Mouse (Mus musculus): Measurements from ENCODE around the gene Ces1b. TPM values are rescaled to one million over a fixed set of nuclear protein-coding genes. Genes with fewer than 3 reads are reported as not detected.

Ces1b gene
- total and polyA plus RNA-seq, 2 experiments from 2014 or later = not detected

- Histone ChIP-seq H3K9me3 (ENCODE audit: low read length) (no peaks in the 10 kb centered on the region), H3K4me1 (ENCODE audit: insufficient read depth, low read length) (no peaks in the 10 kb centered on the region), H3K27ac (ENCODE audit: low read depth, low read length) (no peak within 1 kb of the TSS), H3K4me3 (ENCODE audit: low read depth, low read length) (no peak within 1 kb of the TSS), H3K4me2 (ENCODE audit: low read depth, low read length, poor library complexity, severe bottlenecking) (no peak within 1 kb of the TSS), H3K36me3 (ENCODE audit: insufficient read depth, low read length) (no peaks in the 10 kb centered on the region), H3K9ac (replicated peaks; ENCODE audit: low read length, poor library complexity, severe bottlenecking) (no peak within 1 kb of the TSS), H3K27me3 (ENCODE audit: insufficient read depth, low read length) (no peaks in the 10 kb centered on the region)
- no peak for TF ChIP-seq CTCF (IDR thresholded peaks at IDR 0.05)
- no peak for DNase-seq (ENCODE audit: low spot score)
- WGBS = 91% methylated on average over 3 of the region's 3 CpGs
- no peak for ATAC-seq (ENCODE audit: low FRiP score)
Observed at GRCm38 (mm10) chr8:93048092-93048491, 31.7 kb downstream of the Ces1b start, which contains the start of gene Ces1a. Ces1a (minus strand) TSS chr8:93048192.

- no peak overlapping the region for H3K27ac ChIP-seq (ENCODE audit: low read depth, low read length)
- no peaks in the 10 kb centered on the region for H3K4me1 ChIP-seq (ENCODE audit: insufficient read depth, low read length)
- WGBS = 14% methylated on average over 1 of the region's 1 CpGs
- DNase-seq (ENCODE audit: low spot score) (no peak), ATAC-seq (ENCODE audit: low FRiP score) (no peak)
- no peaks in the 10 kb centered on the region for H3K27me3 ChIP-seq (ENCODE audit: insufficient read depth, low read length)
- H3K4me3 ChIP-seq (ENCODE audit: low read depth, low read length) = no peak overlapping the region
- H3K9me3 ChIP-seq (ENCODE audit: low read length) = no peaks in the 10 kb centered on the region
- H3K9ac ChIP-seq (replicated peaks; ENCODE audit: low read length, poor library complexity, severe bottlenecking) = no peak overlapping the region
- no peak for TF ChIP-seq CTCF (IDR thresholded peaks at IDR 0.05)
- H3K36me3 ChIP-seq (ENCODE audit: insufficient read depth, low read length) = no peaks in the 10 kb centered on the region
- H3K4me2 ChIP-seq (ENCODE audit: low read depth, low read length, poor library complexity, severe bottlenecking) = no peak overlapping the region
Observed at GRCm38 (mm10) chr8:93043083-93043482, 36.7 kb downstream of the Ces1b start.

GRCm38 (mm10) chr8:93040776-93041567, 38.8 kb downstream of the Ces1b start:
- Histone ChIP-seq H3K4me1 (ENCODE audit: insufficient read depth, low read length) (no peaks in the 10 kb centered on the region), H3K27ac (ENCODE audit: low read depth, low read length) (no peak overlapping the region), H3K27me3 (ENCODE audit: insufficient read depth, low read length) (no peaks in the 10 kb centered on the region), H3K9ac (replicated peaks; ENCODE audit: low read length, poor library complexity, severe bottlenecking) (no peak overlapping the region), H3K9me3 (ENCODE audit: low read length) (no peaks in the 10 kb centered on the region), H3K36me3 (ENCODE audit: insufficient read depth, low read length) (no peaks in the 10 kb centered on the region), H3K4me2 (ENCODE audit: low read depth, low read length, poor library complexity, severe bottlenecking) (no peak overlapping the region), H3K4me3 (ENCODE audit: low read depth, low read length) (no peak overlapping the region)
- TF ChIP-seq CTCF (IDR thresholded peaks at IDR 0.05) = no peak
- ATAC-seq (ENCODE audit: low FRiP score) (no peak), DNase-seq (ENCODE audit: low spot score) (no peak)
- WGBS = 88% methylated on average over 4 of the region's 4 CpGs

GRCm38 (mm10) chr8:93040256-93040655, 39.6 kb downstream of the Ces1b start:
- TF ChIP-seq CTCF (IDR thresholded peaks at IDR 0.05) = no peak
- Histone ChIP-seq H3K36me3 (ENCODE audit: insufficient read depth, low read length) (no peaks in the 10 kb centered on the region), H3K4me2 (ENCODE audit: low read depth, low read length, poor library complexity, severe bottlenecking) (no peak overlapping the region), H3K4me1 (ENCODE audit: insufficient read depth, low read length) (no peaks in the 10 kb centered on the region), H3K27me3 (ENCODE audit: insufficient read depth, low read length) (no peaks in the 10 kb centered on the region), H3K4me3 (ENCODE audit: low read depth, low read length) (no peak overlapping the region), H3K9me3 (ENCODE audit: low read length) (no peaks in the 10 kb centered on the region), H3K9ac (replicated peaks; ENCODE audit: low read length, poor library complexity, severe bottlenecking) (no peak overlapping the region), H3K27ac (ENCODE audit: low read depth, low read length) (no peak overlapping the region)
- DNase-seq (ENCODE audit: low spot score) (no peak), ATAC-seq (ENCODE audit: low FRiP score) (no peak)
- WGBS = 78% methylated on average over 2 of the region's 2 CpGs

- ATAC-seq (ENCODE audit: low FRiP score) = no peak
- 7% methylated on average over 2 of the region's 2 CpGs for WGBS
Observed at GRCm38 (mm10) chr8:93038831-93039230, 41.0 kb downstream of the Ces1b start.

GRCm38 (mm10) chr8:93030664-93031063, 49.2 kb downstream of the Ces1b start:
- WGBS = 79% methylated on average over 2 of the region's 2 CpGs
- ATAC-seq (ENCODE audit: low FRiP score) = no peak

More at GRCm38 (mm10) chr8:93038831-93039230, 41.0 kb downstream of the Ces1b start:
- Histone ChIP-seq H3K9me3 (ENCODE audit: low read length) (no peaks in the 10 kb centered on the region), H3K4me1 (ENCODE audit: insufficient read depth, low read length) (no peaks in the 10 kb centered on the region), H3K9ac (replicated peaks; ENCODE audit: low read length, poor library complexity, severe bottlenecking) (no peak overlapping the region), H3K4me2 (ENCODE audit: low read depth, low read length, poor library complexity, severe bottlenecking) (no peak overlapping the region), H3K27ac (ENCODE audit: low read depth, low read length) (no peak overlapping the region), H3K27me3 (ENCODE audit: insufficient read depth, low read length) (no peaks in the 10 kb centered on the region), H3K36me3 (ENCODE audit: insufficient read depth, low read length) (no peaks in the 10 kb centered on the region), H3K4me3 (ENCODE audit: low read depth, low read length) (no peak overlapping the region)
- DNase-seq (ENCODE audit: low spot score) = no peak
- no peak for TF ChIP-seq CTCF (IDR thresholded peaks at IDR 0.05)

More at GRCm38 (mm10) chr8:93030664-93031063, 49.2 kb downstream of the Ces1b start:
- no peak for DNase-seq (ENCODE audit: low spot score)
- H3K36me3 ChIP-seq (ENCODE audit: insufficient read depth, low read length) = no peaks in the 10 kb centered on the region
- no peaks in the 10 kb centered on the region for H3K4me1 ChIP-seq (ENCODE audit: insufficient read depth, low read length)
- no peaks in the 10 kb centered on the region for H3K9me3 ChIP-seq (ENCODE audit: low read length)
- H3K4me2 ChIP-seq (ENCODE audit: low read depth, low read length, poor library complexity, severe bottlenecking) = no peak overlapping the region
- H3K9ac ChIP-seq (replicated peaks; ENCODE audit: low read length, poor library complexity, severe bottlenecking) = no peak overlapping the region
- H3K27ac ChIP-seq (ENCODE audit: low read depth, low read length) = no peak overlapping the region
- H3K27me3 ChIP-seq (ENCODE audit: insufficient read depth, low read length) = no peaks in the 10 kb centered on the region
- no peak for TF ChIP-seq CTCF (IDR thresholded peaks at IDR 0.05)
- H3K4me3 ChIP-seq (ENCODE audit: low read depth, low read length) = no peak overlapping the region

All from midbrain, postnatal 0 days (tissue).